Mouse (Mus musculus) neutrophil, adult 5-6 weeks (primary cell): Measurements from ENCODE around the gene Tcn2. TPM values are rescaled to one million over a fixed set of nuclear protein-coding genes. Genes with fewer than 3 reads are reported as not detected.
A peak's percentile ranks its signal among the peaks of the same experiment; 100 is the strongest.

Experiments used
- ATAC-seq: fragments of 151-379, 151-347 bp; 2 replicates; pipeline ENCODE4 v1.8.0; 2017; ENCODE audit warnings: mild to moderate bottlenecking, moderate TSS enrichment; ENCODE audit not compliant: insufficient number of reproducible peaks, poor library complexity, low FRiP score, severe bottlenecking; ENCODE audit errors: extremely low read depth
- total RNA-seq: library from RNA; stranded (forward); fragments of 200-1000 nt; gene quantifications from 2 replicates; pipeline ENCODE4 v1.2.3, GENCODE M21; 2017

Tcn2 gene
- total RNA-seq, 1 experiment from 2014 or later = 82.4 TPM

- ATAC-seq = no peak
These were observed 27.3 kb downstream of the Tcn2 start for GRCm38 (mm10) chr11:3904673-3905072.

DNA sequence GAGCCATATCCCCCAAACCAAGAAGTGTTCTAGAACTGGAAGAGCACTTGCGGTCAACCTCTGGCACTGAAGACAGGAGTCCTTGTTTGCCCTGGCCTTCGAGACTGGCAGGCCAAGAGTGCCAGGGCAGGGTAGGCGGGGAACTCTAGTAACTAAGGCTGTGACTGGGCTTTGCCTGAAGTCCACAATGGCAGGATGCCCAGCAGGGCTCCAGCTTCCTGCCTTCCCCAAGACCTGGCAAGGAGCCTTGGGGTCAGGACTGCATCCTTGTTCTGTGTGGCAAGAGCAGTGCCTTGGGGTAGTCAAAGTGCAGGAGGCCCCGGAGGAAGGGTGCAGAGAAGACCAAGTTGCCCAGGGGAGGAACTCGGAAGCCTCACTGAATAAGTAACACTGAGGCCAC is 28.9 kb downstream of the Tcn2 start:
- ATAC-seq = no peak

GRCm38 (mm10) chr11:3902516-3902915 is 29.4 kb downstream of the Tcn2 start:
- ATAC-seq = no peak

DNA sequence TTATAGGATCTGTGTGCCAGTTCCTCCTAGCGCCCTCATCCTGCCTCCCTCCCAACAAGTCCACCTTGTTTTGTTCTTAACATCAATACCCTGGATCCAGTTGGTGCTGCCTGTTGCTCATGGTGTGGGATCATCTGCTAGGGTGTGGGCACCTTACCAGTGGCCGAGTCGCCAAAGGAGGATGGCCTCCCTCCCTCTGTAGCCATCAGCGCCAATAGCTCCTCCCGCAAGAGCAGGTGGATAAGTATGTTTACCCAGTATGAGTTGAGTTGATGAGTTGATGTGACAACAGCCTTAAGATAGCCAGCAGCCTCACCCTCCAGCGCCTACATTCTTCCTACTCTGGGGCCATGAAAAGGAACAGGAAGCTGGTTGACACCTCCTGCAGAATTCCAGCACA is 31.7 kb downstream of the Tcn2 start:
- no peak for ATAC-seq

DNA sequence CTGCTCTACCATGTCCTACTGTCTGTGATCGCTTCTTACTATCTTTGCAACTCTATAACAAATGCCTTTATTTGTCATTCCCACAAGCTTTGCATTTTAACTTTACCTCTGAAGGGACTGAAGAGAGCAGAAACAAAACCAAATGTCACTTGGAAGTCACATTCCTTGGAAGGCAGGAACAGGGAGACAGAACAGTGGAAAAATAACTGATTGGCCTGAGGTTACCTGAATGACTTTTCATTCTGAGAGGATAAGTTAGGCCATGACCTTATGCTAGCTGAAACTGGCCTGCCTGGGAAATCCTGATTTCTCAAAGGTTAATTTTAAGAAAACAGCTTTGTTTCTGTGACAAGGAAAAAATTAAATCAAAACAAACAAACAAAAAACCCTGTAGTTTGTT is 36.0 kb downstream of the Tcn2 start:
- no peak for ATAC-seq

DNA sequence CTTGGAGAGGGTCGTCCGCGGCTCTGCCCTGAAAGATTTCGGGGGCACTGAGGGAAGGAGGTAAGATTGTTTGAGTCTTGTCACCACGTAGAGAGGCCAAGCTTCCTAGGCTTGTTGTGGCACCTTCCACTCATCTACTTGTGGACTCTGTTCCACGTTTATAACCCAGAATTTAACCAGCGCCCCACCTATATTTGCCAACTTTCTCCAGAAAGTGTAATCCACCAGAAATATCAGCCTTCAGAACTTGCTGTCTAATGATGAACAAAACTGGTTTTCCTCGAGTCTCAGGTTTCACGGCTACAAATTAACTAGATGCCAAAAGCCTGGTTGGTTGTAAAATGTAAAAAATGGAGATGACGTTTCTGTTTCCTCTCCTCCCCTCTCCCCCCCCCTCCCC is 36.5 kb downstream of the Tcn2 start:
- ATAC-seq = no peak

GRCm38 (mm10) chr11:3894406-3895281 is 37.3 kb downstream of the Tcn2 start, which contains the start of the genes 4921536K21Rik and Dusp18:
Gene 4921536K21Rik, minus strand, starts transcription at chr11:3895098.
Gene Dusp18, plus strand, starts transcription at chr11:3895240.
- peak; percentile 95 for ATAC-seq

DNA sequence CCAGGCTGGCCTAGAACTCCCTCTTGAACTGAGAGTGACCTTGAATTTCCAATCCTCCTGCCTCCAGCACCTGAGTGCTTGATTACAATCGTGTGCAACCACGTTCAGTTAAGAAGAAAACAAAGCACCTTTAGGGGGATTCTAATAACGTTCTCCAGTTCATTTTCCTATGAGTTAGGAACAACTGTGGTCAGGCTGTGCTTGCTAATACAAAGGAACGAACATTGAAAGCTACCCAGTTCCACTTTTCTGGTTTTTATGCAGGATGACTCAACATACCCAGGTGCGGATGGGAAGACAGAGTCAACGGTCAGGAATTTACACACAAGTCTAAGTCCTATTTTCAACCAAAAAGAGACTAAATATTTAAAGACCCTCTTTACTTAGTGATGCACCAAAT is 38.0 kb downstream of the Tcn2 start:
- ATAC-seq = no peak

DNA sequence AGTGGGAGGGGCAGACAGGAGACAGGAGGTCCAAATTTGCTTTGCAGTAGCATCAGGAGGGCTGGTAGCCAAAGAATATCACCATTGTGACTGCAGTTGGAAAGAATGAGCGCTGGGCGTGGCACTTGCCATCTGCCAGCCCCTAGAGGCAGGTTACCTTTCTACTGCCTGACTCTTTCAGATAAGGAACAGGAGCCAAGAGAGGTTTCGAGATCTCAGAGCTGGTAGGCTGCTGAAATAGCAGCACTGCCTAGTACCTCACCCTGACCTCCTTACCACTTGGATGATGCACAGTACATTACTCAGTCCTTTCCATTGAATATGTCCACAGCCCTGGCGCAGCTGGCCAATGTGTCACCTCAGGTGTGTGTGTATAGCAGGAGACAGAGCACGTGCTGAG is 44.6 kb downstream of the Tcn2 start:
- no peak for ATAC-seq

GRCm38 (mm10) chr11:3883711-3884110 is 48.2 kb downstream of the Tcn2 start:
- ATAC-seq = no peak

DNA sequence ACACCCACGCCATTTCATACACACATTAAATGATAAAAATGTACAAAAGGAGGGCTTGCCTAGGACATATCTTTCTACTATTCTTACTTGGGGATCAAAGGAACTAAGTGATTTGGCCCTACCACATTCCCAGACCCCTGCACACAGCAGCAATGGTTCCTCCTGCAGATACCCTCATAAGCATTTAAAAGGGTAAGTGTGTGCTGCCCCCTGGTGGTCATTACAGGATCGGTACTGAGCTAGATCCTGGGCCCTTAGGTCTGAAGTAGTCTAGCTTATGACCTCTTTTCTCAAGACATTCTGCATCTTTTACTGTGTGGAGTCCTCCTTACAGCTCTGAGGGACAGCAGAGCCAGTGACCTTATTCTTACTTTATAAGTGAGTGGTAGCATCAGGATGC is 52.1 kb downstream of the Tcn2 start:
- peak; percentile 70 for ATAC-seq

DNA sequence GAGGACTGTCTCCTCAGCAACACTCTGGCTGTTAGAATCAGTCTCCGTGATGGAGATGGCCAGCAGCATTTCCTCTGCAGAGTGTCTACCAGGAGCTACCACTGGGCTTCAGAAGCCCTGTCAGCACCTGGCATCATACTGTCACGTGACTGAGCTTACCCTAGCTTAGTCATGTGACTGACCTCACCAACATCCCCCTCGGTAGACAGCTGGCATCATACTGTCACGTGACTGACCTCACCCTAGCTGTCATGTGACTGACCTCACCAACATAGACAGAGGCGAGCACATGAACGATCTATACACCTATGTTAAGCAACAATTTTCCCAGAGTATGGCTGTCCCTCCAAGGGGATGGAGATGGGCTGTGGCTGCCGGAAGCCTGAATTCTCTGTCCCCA is 53.3 kb downstream of the Tcn2 start:
- ATAC-seq = no peak

DNA sequence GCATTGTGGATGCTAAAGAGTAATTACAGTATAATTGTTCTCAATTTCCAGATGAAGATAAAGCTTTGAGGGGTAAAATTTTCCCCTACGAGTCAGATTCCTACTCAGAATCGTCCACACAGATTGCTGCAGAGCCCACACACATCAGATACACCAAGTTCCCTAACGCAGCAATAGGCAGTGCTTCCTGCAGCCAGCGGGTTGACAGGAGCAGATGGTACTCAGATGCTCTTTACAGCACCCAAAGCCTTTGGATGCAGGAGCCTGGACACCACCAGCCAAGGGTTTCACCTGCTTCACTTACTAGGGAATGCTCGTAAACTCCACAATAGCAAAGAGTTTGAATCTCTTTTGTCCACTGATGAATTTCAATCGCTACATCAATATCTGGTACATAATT is 55.5 kb downstream of the Tcn2 start:
- no peak for ATAC-seq

Other genes starting within 250 kb of the Tcn2 start
- not detected in 2 replicates for gene Osbp2, start 68.3 kb downstream of the Tcn2 start, total RNA-seq
- 0.25 and 0.47 TPM in 2 replicates for gene 4921536K21Rik, start 37.1 kb downstream of the Tcn2 start, total RNA-seq
- gene Dusp18, start 36.9 kb downstream of the Tcn2 start, total RNA-seq = 0.81 and 1.5 TPM in 2 replicates
- 2.9 and 3.6 TPM in 2 replicates for gene Slc35e4, start 17.5 kb downstream of the Tcn2 start, total RNA-seq
- gene Pes1, start 31.8 kb upstream of the Tcn2 start, total RNA-seq = 42.6 and 51.2 TPM in 2 replicates
- gene 4930556J24Rik, start 44.6 kb upstream of the Tcn2 start, total RNA-seq = not detected in 2 replicates
- not detected in 2 replicates for gene Gal3st1, start 51.5 kb upstream of the Tcn2 start, total RNA-seq
- not detected in 2 replicates for gene Sec14l4, start 99.3 kb upstream of the Tcn2 start, total RNA-seq
- gene Sec14l3, start 132.7 kb upstream of the Tcn2 start, total RNA-seq = not detected in 2 replicates
- 1.8 TPM in 1 of 2 replicates, not detected in the other for gene Mtfp1, start 163.3 kb upstream of the Tcn2 start, total RNA-seq
- 0.47 TPM in 1 of 2 replicates, not detected in the other for gene Sec14l2, start 191.3 kb upstream of the Tcn2 start, total RNA-seq
- 32.2 and 39.6 TPM in 2 replicates for gene Rnf215, start 203.0 kb upstream of the Tcn2 start, total RNA-seq
- gene Ccdc157, start 228.1 kb upstream of the Tcn2 start, total RNA-seq = 3.6 and 5.0 TPM in 2 replicates
- 26.0 and 26.3 TPM in 2 replicates for gene Sf3a1, start 228.2 kb upstream of the Tcn2 start, total RNA-seq